Mouse (Mus musculus) brain, embryonic 14.5 days (tissue): ENCODE results near the gene Hspb7. TPM values are rescaled to one million over a fixed set of nuclear protein-coding genes. Genes with fewer than 3 reads are reported as not detected.
A peak's percentile ranks its signal among the peaks of the same experiment; 100 is the strongest.

Experiments
- DNase-seq: peaks from one replicate; pipeline ENCODE4 v3.0.0-alpha.2; 2011; ENCODE audit warnings: low read depth
- CTCF ChIP-seq: fragments of 200-500 bp; IDR thresholded peaks from 2 replicates; pipeline ENCODE4 v1.5.1; 2012; ENCODE audit warnings: inconsistent platforms, mild to moderate bottlenecking, moderate library complexity, borderline replicate concordance; ENCODE audit not compliant: insufficient read depth, insufficient read length; ENCODE audit errors: extremely low read depth
- POLR2A ChIP-seq: fragments of 200-500 bp; IDR thresholded peaks from 2 replicates; pipeline ENCODE4 v1.6.1; 2012; ENCODE audit warnings: mild to moderate bottlenecking, inconsistent platforms, borderline replicate concordance; ENCODE audit not compliant: poor library complexity, insufficient read depth, insufficient read length, severe bottlenecking; ENCODE audit errors: extremely low read depth
- polyA plus RNA-seq: library from polyadenylated mRNA; depleted of rRNA; stranded (reverse); fragments of >200 nt; gene quantifications from 2 replicates; pipeline ENCODE4 v1.2.3, GENCODE M21; 2012

Gene Hspb7
- polyA plus RNA-seq, 1 experiment: 0.10 TPM

GRCm38 (mm10) chr4:141433191-141433590, 12.6 kb downstream of the Hspb7 start:
- no peak for DNase-seq
- TF ChIP-seq CTCF (no peak), POLR2A (no peak)

GRCm38 (mm10) chr4:141435974-141436373, 15.4 kb downstream of the Hspb7 start, which contains the start of gene Srarp:
Srarp (minus strand) TSS chr4:141436105.
- TF ChIP-seq CTCF (no peak), POLR2A (no peak)
- no peak for DNase-seq

- no peak for DNase-seq
- no peak for TF ChIP-seq POLR2A
- no peak for TF ChIP-seq CTCF
Measured at GRCm38 (mm10) chr4:141439083-141439803, 18.7 kb downstream of the Hspb7 start.

GRCm38 (mm10) chr4:141440877-141441276, 20.3 kb downstream of the Hspb7 start:
- DNase-seq: no peak
- TF ChIP-seq CTCF (no peak), POLR2A (no peak)

GRCm38 (mm10) chr4:141443641-141444429, 23.3 kb downstream of the Hspb7 start:
- TF ChIP-seq CTCF (no peak), POLR2A (no peak)
- no peak for DNase-seq

GRCm38 (mm10) chr4:141444451-141445327, 24.1 kb downstream of the Hspb7 start, which contains the start of gene Zbtb17:
Zbtb17 (plus strand) TSS chr4:141444654.
- peak; percentile 96 for DNase-seq
- no peak for TF ChIP-seq CTCF
- peak; percentile 72; the same call in 1 of the 2 replicates for TF ChIP-seq POLR2A

GRCm38 (mm10) chr4:141445328-141445720, 24.7 kb downstream of the Hspb7 start:
- no peak for DNase-seq
- TF ChIP-seq CTCF (no peak), POLR2A (no peak)

GRCm38 (mm10) chr4:141446211-141446610, 25.6 kb downstream of the Hspb7 start:
- TF ChIP-seq CTCF: no peak
- TF ChIP-seq POLR2A: no peak
- DNase-seq: no peak

- DNase-seq: no peak
Measured at GRCm38 (mm10) chr4:141451251-141451650, 30.7 kb downstream of the Hspb7 start.

GRCm38 (mm10) chr4:141451916-141452450, 31.4 kb downstream of the Hspb7 start:
- TF ChIP-seq CTCF: no peak
- no peak for TF ChIP-seq POLR2A
- DNase-seq: no peak

More at GRCm38 (mm10) chr4:141451251-141451650, 30.7 kb downstream of the Hspb7 start:
- no peak for TF ChIP-seq CTCF
- TF ChIP-seq POLR2A: no peak
